Mouse (Mus musculus): ENCODE measurements around the gene Ins2. TPM values are rescaled to one million over a fixed set of nuclear protein-coding genes. Genes with fewer than 3 reads are reported as not detected.
A peak's percentile ranks its signal among the peaks of the same experiment; 100 is the strongest.

Ins2 gene
- polyA plus RNA-seq, 1 experiment from 2014 or later: 2.2 TPM

DNA sequence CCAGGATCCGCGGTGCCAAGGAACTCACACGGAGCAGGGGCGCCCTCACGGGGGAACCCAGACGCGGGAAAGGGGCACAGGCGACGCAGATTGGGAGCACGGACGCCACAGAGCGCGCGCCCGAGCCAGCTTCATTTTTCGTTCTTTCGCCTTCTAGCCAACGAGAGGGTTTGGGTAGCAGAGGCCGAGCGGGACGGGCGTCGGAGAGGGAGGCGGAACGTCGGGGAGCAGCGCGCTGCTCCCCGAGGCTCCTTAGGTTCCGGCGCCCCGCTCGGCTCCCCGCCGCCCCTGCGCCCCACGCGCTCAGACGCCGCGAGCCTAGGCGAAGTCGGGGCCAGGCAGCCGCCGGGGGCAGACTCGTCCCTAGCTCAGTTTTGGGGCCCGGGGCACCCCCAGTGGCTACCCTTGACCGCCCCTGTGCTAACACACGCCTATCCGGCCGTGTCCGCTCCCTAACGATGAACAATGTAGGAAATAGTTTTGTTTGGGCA, 79.2 kb downstream of the Ins2 start:
- H3K9ac ChIP-seq: no peak overlapping the region
- ATAC-seq (ENCODE audit: insufficient read depth): peak; percentile 20; the same call in 1 of the 2 replicates
- H3K36me3 ChIP-seq (replicated peaks): no peaks in the 10 kb centered on the region
- H3K9me3 ChIP-seq (replicated peaks): no peaks in the 10 kb centered on the region
- H3K27me3 ChIP-seq: peaks cover 82% of the 10 kb centered on the region
- H3K4me1 ChIP-seq (replicated peaks): peaks cover 9% of the 10 kb centered on the region; the same call in 1 of the 2 replicates
- H3K4me2 ChIP-seq: peak overlapping the region; percentile 40
- H3K4me3 ChIP-seq (replicated peaks): peak overlapping the region; percentile 25
- peak overlapping the region; percentile 57 for H3K27ac ChIP-seq (replicated peaks)
- 1% methylated on average over 53 of the region's 53 CpGs for WGBS (ENCODE audit: insufficient replicate concordance)

- peaks cover 90% of the 10 kb centered on the region for H3K27me3 ChIP-seq
- WGBS (ENCODE audit: insufficient replicate concordance): 9% methylated on average over 5 of the region's 5 CpGs
- no peak overlapping the region for H3K4me3 ChIP-seq (replicated peaks)
- no peak overlapping the region for H3K9ac ChIP-seq
- ATAC-seq (ENCODE audit: insufficient read depth): no peak
- H3K4me1 ChIP-seq (replicated peaks): peaks cover 9% of the 10 kb centered on the region; the same call in 1 of the 2 replicates
- H3K36me3 ChIP-seq (replicated peaks): no peaks in the 10 kb centered on the region
- no peaks in the 10 kb centered on the region for H3K9me3 ChIP-seq (replicated peaks)
- 0 out of 2 replicates have a peak overlapping the region, but pooled peaks have one; percentile 5 for H3K4me2 ChIP-seq
- no peak overlapping the region; the same call in 1 of the 2 replicates for H3K27ac ChIP-seq (replicated peaks)
Measured at GRCm38 (mm10) chr7:142663151-142663550, 80.0 kb downstream of the Ins2 start.

DNA sequence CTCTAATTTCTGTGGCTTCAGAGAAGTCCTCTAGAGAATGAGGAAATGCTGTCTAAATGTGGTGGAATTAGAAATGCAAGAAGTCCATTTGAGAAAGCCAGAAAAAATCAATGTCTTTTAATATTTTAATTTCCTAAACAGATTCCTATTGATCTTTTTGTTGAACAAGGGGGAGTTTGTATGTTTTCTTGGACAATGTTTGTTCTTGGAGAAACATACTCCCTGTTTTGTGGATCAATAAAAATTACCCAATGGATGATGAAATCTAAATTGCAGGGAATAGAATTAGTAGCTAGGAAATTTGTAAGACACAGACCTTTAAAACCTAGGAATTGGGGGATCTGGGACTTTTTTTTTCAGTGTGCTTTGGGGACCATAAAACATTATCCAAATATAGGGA, 81.4 kb downstream of the Ins2 start:
- ATAC-seq (ENCODE audit: insufficient read depth): no peak
- Histone ChIP-seq H3K9ac (no peak overlapping the region), H3K27me3 (peaks cover 100% of the 10 kb centered on the region), H3K27ac (replicated peaks) (0 out of 2 replicates have a peak overlapping the region, but pooled peaks have one; percentile 74), H3K9me3 (replicated peaks) (no peaks in the 10 kb centered on the region), H3K4me1 (replicated peaks) (peaks cover 9% of the 10 kb centered on the region; the same call in 1 of the 2 replicates), H3K4me3 (replicated peaks) (peak overlapping the region; percentile 48; the same call in 1 of the 2 replicates), H3K4me2 (no peak overlapping the region; the same call in 1 of the 2 replicates), H3K36me3 (replicated peaks) (no peaks in the 10 kb centered on the region)

- peaks cover 100% of the 10 kb centered on the region for H3K27me3 ChIP-seq
- H3K9ac ChIP-seq: no peak overlapping the region
- H3K4me1 ChIP-seq (replicated peaks): peaks cover 9% of the 10 kb centered on the region; the same call in 1 of the 2 replicates
- H3K4me2 ChIP-seq: peak overlapping the region; percentile 46
- ATAC-seq (ENCODE audit: insufficient read depth): no peak
- H3K36me3 ChIP-seq (replicated peaks): no peaks in the 10 kb centered on the region
- H3K27ac ChIP-seq (replicated peaks): peak overlapping the region; percentile 74
- WGBS (ENCODE audit: insufficient replicate concordance): 2% methylated on average over 25 of the region's 25 CpGs
- peak overlapping the region; percentile 48 for H3K4me3 ChIP-seq (replicated peaks)
- H3K9me3 ChIP-seq (replicated peaks): no peaks in the 10 kb centered on the region
Measured at GRCm38 (mm10) chr7:142661046-142661445, 82.1 kb downstream of the Ins2 start.

- Histone ChIP-seq H3K4me3 (replicated peaks) (peak overlapping the region; percentile 48), H3K4me1 (replicated peaks) (peaks cover 9% of the 10 kb centered on the region; the same call in 1 of the 2 replicates), H3K9ac (peak overlapping the region; percentile 27; the same call in 1 of the 2 replicates), H3K36me3 (replicated peaks) (no peaks in the 10 kb centered on the region), H3K27me3 (peaks cover 100% of the 10 kb centered on the region), H3K27ac (replicated peaks) (peak overlapping the region; percentile 74), H3K4me2 (peak overlapping the region; percentile 46), H3K9me3 (replicated peaks) (no peaks in the 10 kb centered on the region)
- ATAC-seq (ENCODE audit: insufficient read depth): no peak
- under 1% methylated on average over 29 of the region's 29 CpGs for WGBS (ENCODE audit: insufficient replicate concordance)
Measured at GRCm38 (mm10) chr7:142660651-142660945, 82.6 kb downstream of the Ins2 start.

- peaks cover 100% of the 10 kb centered on the region for H3K27me3 ChIP-seq
- ATAC-seq (ENCODE audit: insufficient read depth): no peak
- H3K4me1 ChIP-seq (replicated peaks): peaks cover 9% of the 10 kb centered on the region; the same call in 1 of the 2 replicates
- H3K36me3 ChIP-seq (replicated peaks): no peaks in the 10 kb centered on the region
- WGBS (ENCODE audit: insufficient replicate concordance): under 1% methylated on average over 41 of the region's 43 CpGs
- H3K4me2 ChIP-seq: peak overlapping the region; percentile 46
- peak overlapping the region; percentile 48 for H3K4me3 ChIP-seq (replicated peaks)
- H3K9me3 ChIP-seq (replicated peaks): no peaks in the 10 kb centered on the region
- H3K9ac ChIP-seq: peak overlapping the region; percentile 27; the same call in 1 of the 2 replicates
- H3K27ac ChIP-seq (replicated peaks): peak overlapping the region; percentile 74
Measured at GRCm38 (mm10) chr7:142659767-142660650, 83.2 kb downstream of the Ins2 start.

DNA sequence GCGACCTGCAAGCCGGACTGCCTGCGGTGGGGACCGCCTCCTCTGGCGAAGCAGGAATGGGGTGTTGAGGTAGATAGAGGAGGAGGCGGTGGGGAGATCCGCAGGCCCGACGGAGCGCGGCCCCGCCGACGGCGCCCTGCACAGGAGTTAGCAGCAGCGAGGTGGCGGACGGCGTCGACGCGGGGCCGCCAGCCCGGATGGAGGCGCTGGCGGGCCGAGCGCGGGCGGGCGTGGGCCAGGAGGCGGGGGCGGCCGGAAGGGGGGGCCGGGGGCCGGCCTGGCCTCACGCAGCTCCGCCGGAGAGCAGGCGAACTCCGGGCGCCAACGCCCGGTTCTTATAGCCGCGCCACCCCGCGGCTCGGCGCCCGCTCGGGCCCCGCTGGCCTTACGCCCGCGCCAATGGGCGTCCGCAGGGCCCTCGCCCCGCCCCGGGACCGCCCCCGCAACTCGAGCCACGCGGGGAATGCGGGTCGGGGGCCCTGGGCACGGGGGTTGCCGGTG, 84.0 kb downstream of the Ins2 start:
- 2% methylated on average over 70 of the region's 70 CpGs for WGBS (ENCODE audit: insufficient replicate concordance)
- Histone ChIP-seq H3K27ac (replicated peaks) (peak overlapping the region; percentile 74), H3K9me3 (replicated peaks) (no peaks in the 10 kb centered on the region), H3K9ac (no peak overlapping the region; the same call in 1 of the 2 replicates), H3K36me3 (replicated peaks) (no peaks in the 10 kb centered on the region), H3K4me1 (replicated peaks) (peaks cover 6% of the 10 kb centered on the region; the same call in 1 of the 2 replicates), H3K4me3 (replicated peaks) (peak overlapping the region; percentile 48), H3K27me3 (peaks cover 100% of the 10 kb centered on the region), H3K4me2 (peak overlapping the region; percentile 46)
- peak; percentile 13; the same call in 1 of the 2 replicates for ATAC-seq (ENCODE audit: insufficient read depth)

GRCm38 (mm10) chr7:142658681-142659180, 84.5 kb downstream of the Ins2 start:
- peak overlapping the region; percentile 48 for H3K4me3 ChIP-seq (replicated peaks)
- WGBS (ENCODE audit: insufficient replicate concordance): 3% methylated on average over 35 of the region's 40 CpGs
- H3K9ac ChIP-seq: no peak overlapping the region; the same call in 1 of the 2 replicates
- H3K27me3 ChIP-seq: peaks cover 100% of the 10 kb centered on the region
- H3K9me3 ChIP-seq (replicated peaks): no peaks in the 10 kb centered on the region
- H3K4me2 ChIP-seq: peak overlapping the region; percentile 46
- H3K36me3 ChIP-seq (replicated peaks): no peaks in the 10 kb centered on the region
- H3K4me1 ChIP-seq (replicated peaks): 0 out of 2 replicates have a peak, but pooled peaks cover 4% of the 10 kb centered on the region
- peak overlapping the region; percentile 74 for H3K27ac ChIP-seq (replicated peaks)
- ATAC-seq (ENCODE audit: insufficient read depth): no peak

DNA sequence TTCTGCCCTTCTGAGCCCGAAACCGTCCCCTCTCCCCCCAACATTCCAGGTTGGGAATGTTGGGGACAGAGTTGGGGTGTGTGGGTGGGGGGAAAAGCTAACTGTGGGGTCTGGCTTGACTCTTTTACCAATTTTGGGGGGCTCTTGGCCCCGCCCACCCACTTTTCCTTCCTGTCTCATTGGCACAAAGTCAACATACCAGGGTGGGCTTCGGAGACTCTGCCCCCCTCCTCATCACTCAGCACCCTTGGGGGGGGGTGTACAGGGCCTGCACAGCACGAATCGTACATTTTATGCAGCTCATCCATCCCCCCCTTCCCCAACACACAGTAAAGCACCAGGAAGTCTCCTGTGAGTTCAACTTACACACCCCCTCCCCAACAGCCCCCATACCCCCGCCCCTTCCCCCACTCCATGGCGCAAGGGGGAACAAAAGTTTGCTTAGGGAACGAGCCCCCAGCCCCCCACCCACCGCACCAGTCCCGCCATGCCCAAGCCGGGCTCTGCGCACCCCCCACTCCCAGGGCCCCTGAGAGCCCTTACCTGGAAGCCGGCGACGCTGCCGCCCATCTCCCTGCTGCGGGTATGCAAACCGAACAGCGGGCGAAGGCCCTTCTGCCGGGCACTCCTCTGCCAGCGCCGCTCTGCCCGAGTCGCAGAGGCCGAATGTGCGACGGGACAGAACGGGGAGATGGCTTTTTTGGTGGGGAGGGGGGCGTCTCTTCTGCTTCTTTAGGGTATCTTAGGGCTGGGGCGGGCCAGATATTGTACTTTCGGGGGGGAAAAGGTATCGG, 85.2 kb downstream of the Ins2 start:
- 1% methylated on average over 30 of the region's 34 CpGs for WGBS (ENCODE audit: insufficient replicate concordance)
- Histone ChIP-seq H3K36me3 (replicated peaks) (no peaks in the 10 kb centered on the region), H3K27ac (replicated peaks) (peak overlapping the region; percentile 74), H3K9me3 (replicated peaks) (no peaks in the 10 kb centered on the region), H3K4me2 (peak overlapping the region; percentile 46), H3K9ac (no peak overlapping the region), H3K27me3 (peaks cover 98% of the 10 kb centered on the region), H3K4me1 (replicated peaks) (0 out of 2 replicates have a peak, but pooled peaks cover 4% of the 10 kb centered on the region), H3K4me3 (replicated peaks) (peak overlapping the region; percentile 48)
- peak; percentile 19; the same call in 1 of the 2 replicates for ATAC-seq (ENCODE audit: insufficient read depth)

DNA sequence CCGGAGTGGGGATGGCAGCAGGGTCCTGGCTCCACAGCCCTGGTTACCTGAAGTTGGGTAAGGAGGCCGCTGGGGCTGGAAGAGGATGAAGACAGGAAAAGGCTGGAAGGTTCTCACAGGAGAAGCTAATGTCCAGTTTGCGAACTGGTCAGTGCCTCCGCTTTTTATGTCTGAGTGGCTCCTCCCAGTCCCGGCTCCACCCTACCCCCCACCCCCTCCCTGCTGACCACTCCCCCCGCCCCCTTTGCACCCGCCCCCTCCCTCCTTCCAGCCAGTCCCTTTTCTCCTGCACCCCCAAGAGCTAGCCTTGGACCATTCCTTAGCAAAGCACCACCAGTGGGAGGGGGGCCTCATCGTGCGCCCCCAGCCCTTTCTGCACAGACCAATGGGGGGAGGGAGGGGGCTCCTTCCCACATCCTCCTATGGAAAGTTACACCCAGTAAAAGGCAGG, 85.8 kb downstream of the Ins2 start:
- H3K4me2 ChIP-seq: peak overlapping the region; percentile 25
- peak; percentile 23; the same call in 1 of the 2 replicates for ATAC-seq (ENCODE audit: insufficient read depth)

More for the DNA sequence above, 85.8 kb downstream of the Ins2 start:
- Histone ChIP-seq H3K4me1 (replicated peaks) (0 out of 2 replicates have a peak, but pooled peaks cover 4% of the 10 kb centered on the region), H3K9me3 (replicated peaks) (no peaks in the 10 kb centered on the region), H3K27me3 (peaks cover 98% of the 10 kb centered on the region), H3K27ac (replicated peaks) (0 out of 2 replicates have a peak overlapping the region, but pooled peaks have one; percentile 33), H3K4me3 (replicated peaks) (peak overlapping the region; percentile 48), H3K9ac (peak overlapping the region; percentile 7; the same call in 1 of the 2 replicates), H3K36me3 (replicated peaks) (no peaks in the 10 kb centered on the region)
- 13% methylated on average over 9 of the region's 9 CpGs for WGBS (ENCODE audit: insufficient replicate concordance)
